In genomic region chr2:71898335-71898856, GRCm38 (mm10) we compare ENCODE assay signal across 10 mouse cellular contexts. TPM values are rescaled to one million over a fixed set of nuclear protein-coding genes. Genes with fewer than 3 reads are reported as not detected.
A peak's percentile ranks its signal among the peaks of the same experiment; 100 is the strongest.
DNase-seq lines count a peak whose midpoint lies in the region; ATAC-seq and TF ChIP-seq lines count a peak whose summit lies in the region.
"Had no signal": no experiment of that assay in that cellular context is flagged by ENCODE, and none has a peak within 500 bp of the region (broad histone marks: within the 10 kb centered on the region; RNA-seq: fewer than 3 reads in every experiment).

No protein-coding gene starts in this region.

- peak; percentile 77 for DNase-seq in forebrain, embryonic 14.5 days (ENCODE audit: low spot score)
- peak; percentile 91 for DNase-seq in midbrain, embryonic 11.5 days (ENCODE audit: low spot score, missing footprints)
- DNase-seq in forelimb bud, embryonic 11.5 days (ENCODE audit: low read depth, low spot score): peak; percentile 45
- peak; percentile 28 for DNase-seq in left cerebral cortex, postnatal 4 days
- no peak for DNase-seq in testis, postnatal 14 days (ENCODE audit: low spot score)

- H3K9ac ChIP-seq in forebrain, embryonic 14.5 days (ENCODE audit: low read length): no peak overlapping the region
- no peak overlapping the region for H3K9ac ChIP-seq in forebrain, embryonic 15.5 days (replicated peaks)
- H3K9ac ChIP-seq in midbrain, embryonic 11.5 days (ENCODE audit: low read length): no peak overlapping the region
- H3K9ac ChIP-seq in midbrain, embryonic 16.5 days (ENCODE audit: low read depth, low read length): no peak overlapping the region
- H3K9ac ChIP-seq: heart, embryonic 13.5 days had no signal

- H3K9me3 ChIP-seq in forebrain, embryonic 14.5 days (replicated peaks; ENCODE audit: control insufficient read depth, low read length): no peaks in the 10 kb centered on the region
- no peaks in the 10 kb centered on the region for H3K9me3 ChIP-seq in forebrain, embryonic 15.5 days
- H3K9me3 ChIP-seq in midbrain, embryonic 11.5 days (ENCODE audit: control insufficient read depth, low read length): no peaks in the 10 kb centered on the region
- no peaks in the 10 kb centered on the region for H3K9me3 ChIP-seq in midbrain, embryonic 16.5 days (replicated peaks; ENCODE audit: control insufficient read depth, low read length, poor library complexity, severe bottlenecking)
- H3K9me3 ChIP-seq: heart, embryonic 13.5 days; megakaryocyte, embryonic 14.5 days had no signal

- peaks cover 10% of the 10 kb centered on the region for H3K36me3 ChIP-seq in forebrain, embryonic 14.5 days (ENCODE audit: control insufficient read depth, insufficient read depth, low read length)
- no peaks in the 10 kb centered on the region for H3K36me3 ChIP-seq in forebrain, embryonic 15.5 days
- no peaks in the 10 kb centered on the region for H3K36me3 ChIP-seq in midbrain, embryonic 11.5 days (ENCODE audit: control insufficient read depth, insufficient read depth, low read length)
- H3K36me3 ChIP-seq in midbrain, embryonic 16.5 days (ENCODE audit: control insufficient read depth, insufficient read depth, low read length): 0 out of 2 replicates have a peak, but pooled peaks cover 2% of the 10 kb centered on the region

- H3K4me1 ChIP-seq in forebrain, embryonic 14.5 days (ENCODE audit: control insufficient read depth, insufficient read depth, low read length): no peaks in the 10 kb centered on the region
- H3K4me1 ChIP-seq in forebrain, embryonic 15.5 days: no peaks in the 10 kb centered on the region
- H3K4me1 ChIP-seq in midbrain, embryonic 11.5 days (ENCODE audit: control insufficient read depth, insufficient read depth, low read length): peaks cover 5% of the 10 kb centered on the region; the same call in 1 of the 2 replicates
- no peaks in the 10 kb centered on the region for H3K4me1 ChIP-seq in midbrain, embryonic 16.5 days (ENCODE audit: control insufficient read depth, insufficient read depth, low read length)
- no peaks in the 10 kb centered on the region for H3K4me1 ChIP-seq in bone marrow, adult 2 months (ENCODE audit: control insufficient read depth, insufficient read depth, low read length)
- H3K4me1 ChIP-seq: megakaryocyte, embryonic 14.5 days had no signal

- no peak for ATAC-seq in forebrain, embryonic 14.5 days
- no peak for ATAC-seq in forebrain, embryonic 15.5 days (replicated peaks)
- no peak for ATAC-seq in midbrain, embryonic 11.5 days (ENCODE audit: low FRiP score)
- ATAC-seq in midbrain, embryonic 16.5 days: no peak

- H3K27me3 ChIP-seq in forebrain, embryonic 14.5 days (replicated peaks; ENCODE audit: control insufficient read depth, insufficient read depth, low read length): no peaks in the 10 kb centered on the region
- H3K27me3 ChIP-seq in forebrain, embryonic 15.5 days: no peaks in the 10 kb centered on the region
- no peaks in the 10 kb centered on the region for H3K27me3 ChIP-seq in midbrain, embryonic 11.5 days (ENCODE audit: control insufficient read depth, insufficient read depth, low read length)
- no peaks in the 10 kb centered on the region for H3K27me3 ChIP-seq in midbrain, embryonic 16.5 days (ENCODE audit: control insufficient read depth, insufficient read depth, low read depth, low read length)
- H3K27me3 ChIP-seq: heart, embryonic 13.5 days; megakaryocyte, embryonic 14.5 days had no signal

- TF ChIP-seq POLR2A in bone marrow, adult 2 months (IDR thresholded peaks at IDR 0.05; ENCODE audit: borderline replicate concordance, control insufficient read depth, low read depth, low read length): no peak

- no peak overlapping the region for H3K27ac ChIP-seq in forebrain, embryonic 14.5 days (ENCODE audit: low read depth, low read length)
- H3K27ac ChIP-seq in forebrain, embryonic 15.5 days (replicated peaks): no peak overlapping the region
- H3K27ac ChIP-seq in midbrain, embryonic 11.5 days (ENCODE audit: low read depth, low read length): no peak overlapping the region
- H3K27ac ChIP-seq in midbrain, embryonic 16.5 days (ENCODE audit: low read length): no peak overlapping the region
- no peak overlapping the region for H3K27ac ChIP-seq in bone marrow, adult 2 months (ENCODE audit: control insufficient read depth, insufficient read depth, low read depth, low read length, poor library complexity)
- H3K27ac ChIP-seq: heart, embryonic 13.5 days had no signal

- intact Hi-C loops in left cerebral cortex, postnatal 4 days (cut with DNase I): loop anchor here (5.0 kb wide), 2 partner anchors 59 to 139 kb away; no protein-coding TSS in a partner anchor

- no peak overlapping the region for H3K4me2 ChIP-seq in forebrain, embryonic 14.5 days (ENCODE audit: low read length)
- H3K4me2 ChIP-seq in forebrain, embryonic 15.5 days (replicated peaks): no peak overlapping the region
- no peak overlapping the region for H3K4me2 ChIP-seq in midbrain, embryonic 11.5 days
- no peak overlapping the region for H3K4me2 ChIP-seq in midbrain, embryonic 16.5 days (ENCODE audit: low read length)
- H3K4me2 ChIP-seq: heart, embryonic 13.5 days had no signal

- H3K4me3 ChIP-seq in forebrain, embryonic 14.5 days (ENCODE audit: low read depth, low read length): no peak overlapping the region
- H3K4me3 ChIP-seq in forebrain, embryonic 15.5 days: no peak overlapping the region
- H3K4me3 ChIP-seq in midbrain, embryonic 11.5 days (ENCODE audit: low read depth, low read length): no peak overlapping the region
- no peak overlapping the region for H3K4me3 ChIP-seq in midbrain, embryonic 16.5 days (ENCODE audit: low read depth, low read length)
- no peak overlapping the region for H3K4me3 ChIP-seq in bone marrow, adult 2 months (replicated peaks; ENCODE audit: control insufficient read depth, low read depth, low read length)
- H3K4me3 ChIP-seq: heart, embryonic 13.5 days; megakaryocyte, embryonic 14.5 days had no signal

- TF ChIP-seq CTCF in bone marrow, adult 2 months (IDR thresholded peaks at IDR 0.05; ENCODE audit: control insufficient read depth, insufficient read depth, low read length): 0 out of 2 replicates have a peak, but pooled peaks have one; percentile 14

- WGBS in forebrain, embryonic 14.5 days: 52% methylated on average over 8 of the region's 8 CpGs
- WGBS in forebrain, embryonic 15.5 days: 55% methylated on average over 8 of the region's 8 CpGs
- 61% methylated on average over 8 of the region's 8 CpGs for WGBS in midbrain, embryonic 11.5 days
- WGBS in midbrain, embryonic 16.5 days: 54% methylated on average over 8 of the region's 8 CpGs
- 47% methylated on average over 8 of the region's 8 CpGs for WGBS in bone marrow, adult 2 months

RNA-seq across cellular contexts. Expression of gene Pdk1, which starts 25.4 kb away (rescaled TPM):
- 20.2 and 22.3 TPM in 2 replicates for polyA plus RNA-seq in forebrain, embryonic 14.5 days (2014; fragmentation: Nextera tagmentation; extraction: Ambion mirVana)
- 22.0 and 22.9 TPM in 2 replicates for polyA plus RNA-seq in forebrain, embryonic 15.5 days (2015; fragmentation: Nextera tagmentation; extraction: Ambion mirVana)
- polyA plus RNA-seq in midbrain, embryonic 11.5 days (2014; fragmentation: Nextera tagmentation; extraction: Ambion mirVana): 31.4 and 33.9 TPM in 2 replicates
- 23.9 and 27.7 TPM in 2 replicates for polyA plus RNA-seq in midbrain, embryonic 16.5 days (2015; fragmentation: Nextera tagmentation; extraction: Ambion mirVana)
- polyA plus RNA-seq in bone marrow, adult 2 months (2011; ENCODE audit: insufficient read depth, insufficient read length, low replicate concordance, missing spikeins): 9.5 and 24.1 TPM in 2 replicates
- 10 to 100 TPM; 30.1 to 30.8 TPM for total RNA-seq in left cerebral cortex, postnatal 4 days (2021)
